Mouse (Mus musculus) erythroblast, embryonic 14.5 days (primary cell): ENCODE results near the gene Pabpc4.
"Not testable (repeated sequence)": the region's sequence is repeated elsewhere in the genome, so short reads cannot be mapped to it uniquely, and the experiment has no call there.

Source experiments
- GATA1 ChIP-seq: IDR thresholded peaks from 2 replicates; pipeline ENCODE4 v1.6.1; 2012; ENCODE audit warnings: low read length, inconsistent platforms, mixed read lengths
- TAL1 ChIP-seq: IDR thresholded peaks from 3 replicates; pipeline ENCODE4 v1.6.1; 2012; ENCODE audit warnings: low read length, inconsistent platforms, mixed read lengths

DNA sequence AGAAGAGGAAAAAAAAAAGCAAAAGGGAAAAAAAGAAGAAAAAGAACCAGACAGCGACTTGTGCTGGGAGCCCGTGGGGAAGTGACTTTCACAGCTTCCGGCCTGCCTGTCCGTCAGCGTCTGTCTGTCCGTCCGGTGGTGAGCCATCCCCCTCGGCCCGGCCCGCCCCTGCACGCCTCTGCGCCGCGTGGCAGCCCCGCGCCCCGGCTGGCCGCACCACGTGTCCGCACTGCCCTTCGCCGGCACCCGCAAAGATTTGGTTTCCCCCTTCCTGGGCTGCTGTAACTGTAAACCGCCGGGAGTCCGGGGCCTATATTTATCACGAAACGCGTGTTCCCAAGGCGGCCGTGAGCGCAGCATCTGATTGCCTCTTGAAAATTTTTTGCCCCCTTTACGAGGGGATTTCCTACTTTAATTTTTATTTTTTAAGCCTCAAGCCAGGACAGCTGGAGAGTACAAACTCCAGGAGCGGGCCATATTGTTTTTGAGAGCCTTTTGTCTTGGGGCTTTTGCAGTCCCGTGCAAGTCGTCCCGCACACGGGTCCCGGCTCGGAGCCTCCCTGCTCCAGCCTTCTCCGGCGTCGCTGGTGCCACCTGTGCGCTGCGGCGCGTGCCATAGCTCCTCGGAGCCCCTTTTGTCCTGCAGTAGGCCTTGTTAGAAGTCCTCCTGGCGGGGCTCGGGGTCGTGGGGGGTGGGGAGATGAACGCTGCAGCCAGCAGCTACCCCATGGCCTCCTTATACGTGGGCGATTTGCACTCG is 20.9 kb downstream of the Pabpc4 start:
- not testable (repeated sequence) for TF ChIP-seq TAL1, GATA1
